Mouse (Mus musculus): ENCODE results near the gene Stag1. TPM values are rescaled to one million over a fixed set of nuclear protein-coding genes. Genes with fewer than 3 reads are reported as not detected.

The Stag1 gene
- polyA plus RNA-seq, 1 experiment from 2014 or later: 41.6 TPM

GRCm38 (mm10) chr9:100917111-100917510, 319.5 kb downstream of the Stag1 start:
- WGBS: 54% methylated on average over 2 of the region's 2 CpGs
- Histone ChIP-seq H3K27me3 (no peaks in the 10 kb centered on the region), H3K4me2 (replicated peaks) (no peak overlapping the region), H3K4me3 (replicated peaks) (no peak overlapping the region), H3K9ac (replicated peaks) (no peak overlapping the region), H3K9me3 (no peaks in the 10 kb centered on the region), H3K27ac (no peak overlapping the region), H3K36me3 (no peaks in the 10 kb centered on the region), H3K4me1 (replicated peaks) (no peaks in the 10 kb centered on the region)
- ATAC-seq: no peak

- WGBS: 97% methylated on average over 4 of the region's 4 CpGs
- Histone ChIP-seq H3K9ac (replicated peaks) (no peak overlapping the region), H3K36me3 (peaks cover 22% of the 10 kb centered on the region), H3K27me3 (no peaks in the 10 kb centered on the region), H3K27ac (no peak overlapping the region), H3K9me3 (no peaks in the 10 kb centered on the region), H3K4me2 (replicated peaks) (no peak overlapping the region), H3K4me3 (replicated peaks) (no peak overlapping the region), H3K4me1 (replicated peaks) (no peaks in the 10 kb centered on the region)
- ATAC-seq: no peak
These were observed 329.0 kb downstream of the Stag1 start for GRCm38 (mm10) chr9:100926629-100927028.

- Histone ChIP-seq H3K27ac (0 out of 2 replicates have a peak overlapping the region, but pooled peaks have one; percentile 45), H3K4me2 (replicated peaks) (no peak overlapping the region), H3K9me3 (no peaks in the 10 kb centered on the region), H3K9ac (replicated peaks) (no peak overlapping the region), H3K27me3 (no peaks in the 10 kb centered on the region), H3K36me3 (peaks cover 7% of the 10 kb centered on the region; the same call in 1 of the 2 replicates), H3K4me3 (replicated peaks) (no peak overlapping the region), H3K4me1 (replicated peaks) (no peaks in the 10 kb centered on the region)
- no peak for ATAC-seq
- WGBS: 40% methylated on average over 2 of the region's 2 CpGs
These were observed 344.4 kb downstream of the Stag1 start for GRCm38 (mm10) chr9:100942042-100942441.

GRCm38 (mm10) chr9:100944677-100945365, 347.2 kb downstream of the Stag1 start:
- H3K27me3 ChIP-seq: no peaks in the 10 kb centered on the region
- no peak overlapping the region for H3K4me3 ChIP-seq (replicated peaks)
- no peak overlapping the region for H3K27ac ChIP-seq
- H3K9me3 ChIP-seq: no peaks in the 10 kb centered on the region
- H3K4me2 ChIP-seq (replicated peaks): no peak overlapping the region
- no peak for ATAC-seq
- H3K36me3 ChIP-seq: peaks cover 13% of the 10 kb centered on the region; the same call in 1 of the 2 replicates
- no peaks in the 10 kb centered on the region for H3K4me1 ChIP-seq (replicated peaks)
- 96% methylated on average over 5 of the region's 5 CpGs for WGBS
- no peak overlapping the region for H3K9ac ChIP-seq (replicated peaks)

GRCm38 (mm10) chr9:100951481-100951880, 353.9 kb downstream of the Stag1 start:
- WGBS: 75% methylated on average over 4 of the region's 4 CpGs
- ATAC-seq: no peak
- Histone ChIP-seq H3K4me2 (replicated peaks) (no peak overlapping the region), H3K27me3 (no peaks in the 10 kb centered on the region), H3K9me3 (no peaks in the 10 kb centered on the region), H3K9ac (replicated peaks) (no peak overlapping the region), H3K36me3 (peaks cover 36% of the 10 kb centered on the region), H3K4me1 (replicated peaks) (no peaks in the 10 kb centered on the region), H3K4me3 (replicated peaks) (no peak overlapping the region), H3K27ac (no peak overlapping the region)

- peak; percentile 78 for ATAC-seq
- Histone ChIP-seq H3K9me3 (no peaks in the 10 kb centered on the region), H3K4me2 (replicated peaks) (no peak overlapping the region), H3K36me3 (peaks cover 10% of the 10 kb centered on the region), H3K4me1 (replicated peaks) (peaks cover 16% of the 10 kb centered on the region), H3K9ac (replicated peaks) (no peak overlapping the region), H3K27me3 (no peaks in the 10 kb centered on the region), H3K27ac (peak overlapping the region; percentile 37; the same call in 1 of the 2 replicates), H3K4me3 (replicated peaks) (no peak overlapping the region)
- 45% methylated on average over 5 of the region's 5 CpGs for WGBS
These were observed 365.4 kb downstream of the Stag1 start for GRCm38 (mm10) chr9:100962903-100963427.

- Histone ChIP-seq H3K4me1 (replicated peaks) (peaks cover 16% of the 10 kb centered on the region), H3K4me2 (replicated peaks) (no peak overlapping the region), H3K27me3 (no peaks in the 10 kb centered on the region), H3K4me3 (replicated peaks) (no peak overlapping the region), H3K36me3 (peaks cover 8% of the 10 kb centered on the region), H3K9ac (replicated peaks) (no peak overlapping the region), H3K27ac (no peak overlapping the region; the same call in 1 of the 2 replicates), H3K9me3 (no peaks in the 10 kb centered on the region)
- 30% methylated on average over 1 of the region's 1 CpGs for WGBS
- peak; percentile 89 for ATAC-seq
These were observed 365.9 kb downstream of the Stag1 start for GRCm38 (mm10) chr9:100963428-100963912.

GRCm38 (mm10) chr9:100964106-100964505, 366.5 kb downstream of the Stag1 start:
- no peaks in the 10 kb centered on the region for H3K9me3 ChIP-seq
- peaks cover 16% of the 10 kb centered on the region for H3K4me1 ChIP-seq (replicated peaks)
- no peak overlapping the region for H3K4me2 ChIP-seq (replicated peaks)
- peaks cover 8% of the 10 kb centered on the region for H3K36me3 ChIP-seq
- H3K4me3 ChIP-seq (replicated peaks): no peak overlapping the region
- H3K9ac ChIP-seq (replicated peaks): no peak overlapping the region
- ATAC-seq: no peak
- WGBS: 70% methylated on average over 4 of the region's 4 CpGs
- H3K27me3 ChIP-seq: no peaks in the 10 kb centered on the region
- no peak overlapping the region for H3K27ac ChIP-seq

GRCm38 (mm10) chr9:100969461-100969860, 371.9 kb downstream of the Stag1 start:
- no peaks in the 10 kb centered on the region for H3K36me3 ChIP-seq
- 83% methylated on average over 2 of the region's 2 CpGs for whole genome bisulfite sequencing
- H3K27me3 ChIP-seq: no peaks in the 10 kb centered on the region
- no peak for ATAC-seq
- no peak overlapping the region for H3K27ac ChIP-seq
- H3K4me1 ChIP-seq (replicated peaks): no peaks in the 10 kb centered on the region
- H3K4me2 ChIP-seq (replicated peaks): no peak overlapping the region
- no peaks in the 10 kb centered on the region for H3K9me3 ChIP-seq
- H3K4me3 ChIP-seq (replicated peaks): no peak overlapping the region
- no peak overlapping the region for H3K9ac ChIP-seq (replicated peaks)

- ATAC-seq: no peak
- 96% methylated on average over 5 of the region's 5 CpGs for WGBS
These were observed 381.1 kb downstream of the Stag1 start for GRCm38 (mm10) chr9:100978666-100979065.

GRCm38 (mm10) chr9:100979260-100979659, 381.7 kb downstream of the Stag1 start:
- H3K27me3 ChIP-seq: no peaks in the 10 kb centered on the region
- peaks cover 21% of the 10 kb centered on the region for H3K36me3 ChIP-seq
- 80% methylated on average over 5 of the region's 5 CpGs for WGBS
- H3K9ac ChIP-seq (replicated peaks): no peak overlapping the region
- H3K4me3 ChIP-seq (replicated peaks): no peak overlapping the region
- no peak overlapping the region for H3K27ac ChIP-seq
- H3K4me1 ChIP-seq (replicated peaks): no peaks in the 10 kb centered on the region
- H3K4me2 ChIP-seq (replicated peaks): no peak overlapping the region
- no peaks in the 10 kb centered on the region for H3K9me3 ChIP-seq
- ATAC-seq: no peak

More at GRCm38 (mm10) chr9:100978666-100979065, 381.1 kb downstream of the Stag1 start:
- H3K4me1 ChIP-seq (replicated peaks): no peaks in the 10 kb centered on the region
- no peak overlapping the region for H3K4me3 ChIP-seq (replicated peaks)
- no peak overlapping the region for H3K27ac ChIP-seq
- H3K36me3 ChIP-seq: peaks cover 15% of the 10 kb centered on the region
- H3K9me3 ChIP-seq: no peaks in the 10 kb centered on the region
- no peaks in the 10 kb centered on the region for H3K27me3 ChIP-seq
- H3K9ac ChIP-seq (replicated peaks): no peak overlapping the region
- no peak overlapping the region for H3K4me2 ChIP-seq (replicated peaks)

- H3K9me3 ChIP-seq: no peaks in the 10 kb centered on the region
- no peak overlapping the region for H3K9ac ChIP-seq (replicated peaks)
- H3K27ac ChIP-seq: no peak overlapping the region
- H3K4me1 ChIP-seq (replicated peaks): no peaks in the 10 kb centered on the region
- no peak for ATAC-seq
- no peak overlapping the region for H3K4me3 ChIP-seq (replicated peaks)
- H3K36me3 ChIP-seq: peaks cover 36% of the 10 kb centered on the region
- no peak overlapping the region for H3K4me2 ChIP-seq (replicated peaks)
- WGBS: 95% methylated on average over 7 of the region's 7 CpGs
- no peaks in the 10 kb centered on the region for H3K27me3 ChIP-seq
These were observed 385.2 kb downstream of the Stag1 start for GRCm38 (mm10) chr9:100982786-100983185.

Data from midbrain, embryonic 13.5 days (tissue).